Mouse (Mus musculus): ENCODE measurements around the gene Tex45. TPM values are rescaled to one million over a fixed set of nuclear protein-coding genes. Genes with fewer than 3 reads are reported as not detected.
A peak's percentile ranks its signal among the peaks of the same experiment; 100 is the strongest.

The Tex45 gene
- total RNA-seq, 1 experiment: not detected

- Histone ChIP-seq H3K9ac (ENCODE audit: insufficient read depth, low read depth, low read length, poor library complexity, severe bottlenecking) (0 out of 2 replicates have a peak overlapping the region, but pooled peaks have one; percentile 9), H3K9me3 (ENCODE audit: control insufficient read depth, insufficient read depth, low read depth, low read length) (no peaks in the 10 kb centered on the region), H3K36me3 (ENCODE audit: control insufficient read depth, insufficient read depth, low read length, poor library complexity, severe bottlenecking) (peaks cover 7% of the 10 kb centered on the region; the same call in 1 of the 2 replicates), H3K4me3 (ENCODE audit: insufficient read depth in 1 of 2, low read depth in 1 of 2, low read length in 2 of 2, poor library complexity in 1 of 2, severe bottlenecking in 1 of 2) (peak overlapping the region; percentile 46 to 48; a peak in 3 of 4 replicates), H3K4me1 (ENCODE audit: control insufficient read depth in 2 of 2, insufficient read depth in 2 of 2, low read length in 2 of 2, poor library complexity in 1 of 2) (peaks cover 4 to 9% of the 10 kb centered on the region in 2 experiments; a peak in 2 of 4 replicates), H3K27ac (ENCODE audit: insufficient read depth, low read depth, low read length, poor library complexity, severe bottlenecking) (no peak overlapping the region)
- no peak for DNase-seq (ENCODE audit: low read depth, low spot score)
- in situ Hi-C loops (cut with MboI; ENCODE audit: low sequenced_read_pairs in 2 of 2, unreplicated experiment in 2 of 2): no loop called here
- TF ChIP-seq ZC3H11A (IDR thresholded peaks at IDR 0.05; ENCODE audit: borderline replicate concordance, low read depth, low read length) (no peak), HCFC1 (IDR thresholded peaks at IDR 0.05; ENCODE audit: borderline replicate concordance, insufficient read depth, low read length) (no peak), CHD2 (IDR thresholded peaks at IDR 0.05; ENCODE audit: low read depth, low read length) (no peak), ZNF384 (IDR thresholded peaks at IDR 0.05; ENCODE audit: low read depth, low read length) (no peak), MAFK (IDR thresholded peaks at IDR 0.05; ENCODE audit: insufficient read depth, low read depth, low read length) (no peak)
These were observed 61.3 kb downstream of the Tex45 start for GRCm38 (mm10) chr8:3531936-3532335.

DNA sequence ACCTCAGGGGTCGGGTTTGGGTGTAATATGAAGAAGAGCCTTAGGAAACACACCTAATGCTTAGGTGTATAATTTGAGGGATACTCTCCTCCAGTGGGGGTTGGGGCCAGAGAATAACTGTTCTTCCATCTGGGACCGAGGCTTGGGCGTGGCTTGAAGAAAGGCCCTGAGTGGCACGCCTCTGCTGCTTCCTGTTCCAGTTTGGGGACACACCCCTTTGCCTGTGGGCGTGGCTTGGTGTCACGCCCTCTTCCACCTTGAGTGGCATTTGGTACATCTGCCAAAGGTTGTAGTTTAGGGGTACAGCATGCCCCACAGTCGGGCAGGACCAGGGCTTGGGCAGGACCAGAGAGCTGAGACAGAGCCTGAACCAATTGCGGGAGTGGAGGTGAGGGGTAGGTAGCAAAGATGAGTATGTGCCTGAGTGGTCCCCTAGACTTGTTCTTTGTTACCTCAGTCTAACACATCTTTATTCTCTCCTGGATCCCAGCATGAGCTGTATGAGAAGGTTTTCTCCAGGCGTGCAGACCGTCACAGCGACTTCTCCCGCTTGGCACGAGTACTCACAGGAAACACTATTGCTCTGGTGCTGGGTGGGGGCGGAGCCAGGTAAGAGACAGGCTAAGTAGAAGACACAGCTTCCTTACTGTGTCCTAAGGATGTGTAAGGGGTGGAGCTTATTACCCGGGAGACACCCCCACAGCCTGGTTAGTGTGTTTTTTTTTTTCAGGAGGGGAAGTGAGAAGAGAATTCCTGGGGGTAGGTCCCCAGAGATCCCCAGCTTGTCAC lies 65.6 kb downstream of the Tex45 start:
- Histone ChIP-seq H3K9ac (ENCODE audit: insufficient read depth, low read depth, low read length, poor library complexity, severe bottlenecking) (no peak overlapping the region), H3K36me3 (ENCODE audit: control insufficient read depth, insufficient read depth, low read length, poor library complexity, severe bottlenecking) (peaks cover 30% of the 10 kb centered on the region), H3K9me3 (ENCODE audit: control insufficient read depth, insufficient read depth, low read depth, low read length) (no peaks in the 10 kb centered on the region), H3K4me1 (ENCODE audit: control insufficient read depth in 2 of 2, insufficient read depth in 2 of 2, low read length in 2 of 2, poor library complexity in 1 of 2) (peaks cover 4 to 18% of the 10 kb centered on the region in 2 experiments; a peak in 2 of 4 replicates), H3K4me3 (ENCODE audit: insufficient read depth in 1 of 2, low read depth in 1 of 2, low read length in 2 of 2, poor library complexity in 1 of 2, severe bottlenecking in 1 of 2) (peak overlapping the region in 1 of 2 experiments; percentile 59; a peak in 2 of 4 replicates), H3K27ac (ENCODE audit: insufficient read depth, low read depth, low read length, poor library complexity, severe bottlenecking) (no peak overlapping the region; the same call in 1 of the 2 replicates)
- in situ Hi-C loops (cut with MboI; ENCODE audit: low sequenced_read_pairs in 2 of 2, unreplicated experiment in 2 of 2): no loop called here
- DNase-seq (ENCODE audit: low read depth, low spot score): peak; percentile 86
- TF ChIP-seq ZC3H11A (IDR thresholded peaks at IDR 0.05; ENCODE audit: borderline replicate concordance, low read depth, low read length) (no peak), ZNF384 (IDR thresholded peaks at IDR 0.05; ENCODE audit: low read depth, low read length) (no peak), CHD2 (IDR thresholded peaks at IDR 0.05; ENCODE audit: low read depth, low read length) (no peak), MAFK (IDR thresholded peaks at IDR 0.05; ENCODE audit: insufficient read depth, low read depth, low read length) (no peak), HCFC1 (IDR thresholded peaks at IDR 0.05; ENCODE audit: borderline replicate concordance, insufficient read depth, low read length) (no peak)

Other genes with a start within 250 kb of the Tex45 start
- 9.3 and 17.5 TPM in 2 replicates for gene Insr, start 191.2 kb upstream of the Tex45 start, total RNA-seq (2012; rRNA removed)
- gene A430078G23Rik, start 117.4 kb upstream of the Tex45 start, total RNA-seq (2012; rRNA removed): 0.18 and 0.69 TPM in 2 replicates
- 34.7 and 40.9 TPM in 2 replicates for gene Arhgef18, start 77.9 kb upstream of the Tex45 start, total RNA-seq (2012; rRNA removed)
- 3.2 and 5.5 TPM in 2 replicates for gene Pex11g, start 3.2 kb upstream of the Tex45 start, total RNA-seq (2012; rRNA removed)
- 5.1 and 7.1 TPM in 2 replicates for gene Zfp358, start 22.3 kb downstream of the Tex45 start, total RNA-seq (2012; rRNA removed)
- 48.6 and 79.9 TPM in 2 replicates for gene Mcoln1, start 29.6 kb downstream of the Tex45 start, total RNA-seq (2012; rRNA removed)
- gene Pnpla6, start 44.5 kb downstream of the Tex45 start, total RNA-seq (2012; rRNA removed): 125 and 201 TPM in 2 replicates
- 4.5 and 4.6 TPM in 2 replicates for gene C330021F23Rik, start 97.1 kb downstream of the Tex45 start, total RNA-seq (2012; rRNA removed)
- gene Camsap3, start 116.4 kb downstream of the Tex45 start, total RNA-seq (2012; rRNA removed): 22.4 and 36.8 TPM in 2 replicates
- 76.0 and 78.9 TPM in 2 replicates for gene Xab2, start 150.5 kb downstream of the Tex45 start, total RNA-seq (2012; rRNA removed)
- gene Pet100, start 150.7 kb downstream of the Tex45 start, total RNA-seq (2012; rRNA removed): 97.6 and 110 TPM in 2 replicates
- gene Pcp2, start 154.7 kb downstream of the Tex45 start, total RNA-seq (2012; rRNA removed): 0.79 and 0.89 TPM in 2 replicates
- 38.5 and 50.5 TPM in 2 replicates for gene Stxbp2, start 160.1 kb downstream of the Tex45 start, total RNA-seq (2012; rRNA removed)
- gene Retn, start 184.9 kb downstream of the Tex45 start, total RNA-seq (2012; rRNA removed): 0.45 and 0.74 TPM in 2 replicates
- gene Mcemp1, start 194.9 kb downstream of the Tex45 start, total RNA-seq (2012; rRNA removed): 0.22 and 0.32 TPM in 2 replicates
- 11.6 TPM in 2 replicates for gene Fcor, start 201.5 kb downstream of the Tex45 start, total RNA-seq (2012; rRNA removed)
- 20.4 and 29.0 TPM in 2 replicates for gene Trappc5, start 205.4 kb downstream of the Tex45 start, total RNA-seq (2012; rRNA removed)
- gene Fcer2a, start 223.3 kb downstream of the Tex45 start, total RNA-seq (2012; rRNA removed): 0.16 and 0.18 TPM in 2 replicates
- not detected in 2 replicates for gene Clec4g, start 249.8 kb downstream of the Tex45 start, total RNA-seq (2012; rRNA removed)

Data from ES-E14 (cell line).